Mouse (Mus musculus): ENCODE results near the gene Itpkb. TPM values are rescaled to one million over a fixed set of nuclear protein-coding genes. Genes with fewer than 3 reads are reported as not detected.
"Not testable (repeated sequence)": the region's sequence is repeated elsewhere in the genome, so short reads cannot be mapped to it uniquely, and the experiment has no call there.

Gene Itpkb
- polyA plus RNA-seq, 1 experiment from 2014 or later = 14.5 TPM

GRCm38 (mm10) chr1:180370858-180371652 is 40.8 kb downstream of the Itpkb start:
- no peaks in the 10 kb centered on the region for H3K27me3 ChIP-seq
- WGBS = 70% methylated on average over 10 of the region's 10 CpGs
- no peaks in the 10 kb centered on the region for H3K36me3 ChIP-seq
- ATAC-seq (ENCODE audit: insufficient number of reproducible peaks, insufficient read depth, low FRiP score, low TSS enrichment, low read depth) = no peak
- no peak overlapping the region for H3K27ac ChIP-seq
- peaks cover 31% of the 10 kb centered on the region for H3K4me1 ChIP-seq (replicated peaks)
- H3K4me3 ChIP-seq (replicated peaks) = no peak overlapping the region
- no peaks in the 10 kb centered on the region for H3K9me3 ChIP-seq
- H3K4me2 ChIP-seq = no peak overlapping the region
- H3K9ac ChIP-seq (replicated peaks) = no peak overlapping the region

- H3K27ac ChIP-seq; H3K36me3 ChIP-seq; H3K9ac ChIP-seq (replicated peaks); H3K4me3 ChIP-seq (replicated peaks); ATAC-seq (ENCODE audit: insufficient number of reproducible peaks, insufficient read depth, low FRiP score, low TSS enrichment, low read depth); H3K9me3 ChIP-seq; H3K4me2 ChIP-seq; H3K27me3 ChIP-seq: not testable (repeated sequence)
- peaks cover 31% of the 10 kb centered on the region for H3K4me1 ChIP-seq (replicated peaks)
- 92% methylated on average over 5 of the region's 5 CpGs for WGBS
These were observed 42.0 kb downstream of the Itpkb start for GRCm38 (mm10) chr1:180372258-180372657.

- Histone ChIP-seq H3K4me2 (no peak overlapping the region), H3K36me3 (no peaks in the 10 kb centered on the region), H3K27me3 (no peaks in the 10 kb centered on the region), H3K4me1 (replicated peaks) (peaks cover 34% of the 10 kb centered on the region), H3K9ac (replicated peaks) (no peak overlapping the region), H3K27ac (no peak overlapping the region), H3K9me3 (no peaks in the 10 kb centered on the region), H3K4me3 (replicated peaks) (no peak overlapping the region)
- WGBS = 65% methylated on average over 7 of the region's 7 CpGs
- ATAC-seq (ENCODE audit: insufficient number of reproducible peaks, insufficient read depth, low FRiP score, low TSS enrichment, low read depth) = no peak
These were observed 46.3 kb downstream of the Itpkb start for GRCm38 (mm10) chr1:180376598-180376997.

DNA sequence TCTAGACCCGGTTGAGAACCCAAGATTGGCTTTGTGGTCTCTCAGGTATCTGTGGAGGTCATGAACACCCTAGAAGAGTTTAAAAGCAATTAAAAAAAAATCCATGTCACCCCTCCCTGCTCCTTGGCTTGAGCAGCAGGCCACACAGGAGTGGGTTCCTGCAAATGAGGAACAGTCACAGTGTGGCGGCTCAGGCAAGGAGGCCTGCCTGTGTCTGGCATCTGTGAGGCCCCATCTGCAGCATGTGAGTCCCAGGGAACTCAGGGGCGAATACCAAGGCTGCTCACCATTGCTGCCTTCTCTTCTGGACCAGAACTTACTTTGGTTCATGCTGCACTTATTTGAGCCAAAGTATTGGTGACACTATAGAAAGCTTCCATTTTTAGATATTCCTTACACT is 49.3 kb downstream of the Itpkb start:
- H3K27me3 ChIP-seq = no peaks in the 10 kb centered on the region
- H3K4me1 ChIP-seq (replicated peaks) = peaks cover 36% of the 10 kb centered on the region
- WGBS = 60% methylated on average over 3 of the region's 3 CpGs
- no peak overlapping the region for H3K4me2 ChIP-seq
- H3K36me3 ChIP-seq = no peaks in the 10 kb centered on the region
- H3K4me3 ChIP-seq (replicated peaks) = no peak overlapping the region
- H3K27ac ChIP-seq = no peak overlapping the region; the same call in 1 of the 2 replicates
- ATAC-seq (ENCODE audit: insufficient number of reproducible peaks, insufficient read depth, low FRiP score, low TSS enrichment, low read depth) = no peak
- H3K9ac ChIP-seq (replicated peaks) = no peak overlapping the region
- H3K9me3 ChIP-seq = no peaks in the 10 kb centered on the region

DNA sequence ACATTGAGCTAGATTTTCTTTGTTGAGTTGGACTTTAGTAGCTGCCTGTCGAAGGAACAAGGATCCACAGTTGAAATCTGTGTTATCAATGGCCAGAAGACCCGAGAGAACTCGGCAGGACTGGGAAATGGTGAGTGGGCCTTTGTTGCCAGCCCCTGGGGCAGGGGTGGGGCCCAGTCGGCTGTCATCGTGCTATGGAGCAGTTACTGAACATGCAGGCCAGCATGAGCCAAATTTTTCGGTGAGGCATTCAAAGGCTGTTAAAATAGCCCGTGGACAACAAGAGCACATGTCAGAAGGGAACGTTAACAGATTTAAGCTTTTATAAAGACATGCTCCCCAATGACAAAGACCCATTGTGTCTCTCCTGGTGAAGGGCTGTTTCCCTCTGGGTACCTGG is 52.1 kb downstream of the Itpkb start:
- H3K9ac ChIP-seq (replicated peaks) = no peak overlapping the region
- no peak overlapping the region for H3K27ac ChIP-seq
- H3K36me3 ChIP-seq = no peaks in the 10 kb centered on the region
- H3K4me2 ChIP-seq = no peak overlapping the region
- H3K27me3 ChIP-seq = no peaks in the 10 kb centered on the region
- H3K9me3 ChIP-seq = no peaks in the 10 kb centered on the region
- H3K4me3 ChIP-seq (replicated peaks) = no peak overlapping the region
- no peak for ATAC-seq (ENCODE audit: insufficient number of reproducible peaks, insufficient read depth, low FRiP score, low TSS enrichment, low read depth)
- H3K4me1 ChIP-seq (replicated peaks) = peaks cover 25% of the 10 kb centered on the region
- WGBS = 69% methylated on average over 8 of the region's 8 CpGs

GRCm38 (mm10) chr1:180383884-180384283 is 53.6 kb downstream of the Itpkb start:
- no peak overlapping the region for H3K4me2 ChIP-seq
- H3K4me3 ChIP-seq (replicated peaks) = no peak overlapping the region
- H3K9ac ChIP-seq (replicated peaks) = no peak overlapping the region
- no peaks in the 10 kb centered on the region for H3K27me3 ChIP-seq
- peaks cover 33% of the 10 kb centered on the region for H3K4me1 ChIP-seq (replicated peaks)
- no peaks in the 10 kb centered on the region for H3K9me3 ChIP-seq
- no peaks in the 10 kb centered on the region for H3K36me3 ChIP-seq
- 89% methylated on average over 8 of the region's 8 CpGs for WGBS
- no peak overlapping the region for H3K27ac ChIP-seq
- ATAC-seq (ENCODE audit: insufficient number of reproducible peaks, insufficient read depth, low FRiP score, low TSS enrichment, low read depth) = no peak

DNA sequence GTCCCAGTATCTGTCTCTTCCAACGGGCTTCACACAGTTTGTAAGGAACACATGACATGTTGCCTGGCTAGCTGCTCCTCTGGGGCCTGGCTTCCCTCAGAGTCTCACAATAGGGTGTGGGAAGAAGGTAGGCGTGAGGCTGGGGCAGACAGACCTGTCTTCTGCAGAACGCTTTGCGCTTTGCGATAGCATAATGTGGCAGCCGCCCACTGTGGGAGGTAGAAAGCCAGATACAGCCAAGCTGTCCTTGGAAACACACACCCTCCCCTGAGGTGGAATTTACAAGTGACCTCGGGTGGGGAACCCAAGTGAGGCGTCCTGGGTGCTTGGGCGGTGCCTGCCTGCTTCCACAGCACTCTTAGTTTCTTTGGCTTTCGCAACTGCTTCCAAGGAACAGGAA is 54.2 kb downstream of the Itpkb start:
- Histone ChIP-seq H3K9me3 (no peaks in the 10 kb centered on the region), H3K9ac (replicated peaks) (no peak overlapping the region), H3K4me3 (replicated peaks) (no peak overlapping the region), H3K4me2 (no peak overlapping the region), H3K27ac (no peak overlapping the region), H3K27me3 (no peaks in the 10 kb centered on the region), H3K36me3 (no peaks in the 10 kb centered on the region), H3K4me1 (replicated peaks) (peaks cover 28% of the 10 kb centered on the region)
- 73% methylated on average over 10 of the region's 10 CpGs for WGBS
- ATAC-seq (ENCODE audit: insufficient number of reproducible peaks, insufficient read depth, low FRiP score, low TSS enrichment, low read depth) = no peak

DNA sequence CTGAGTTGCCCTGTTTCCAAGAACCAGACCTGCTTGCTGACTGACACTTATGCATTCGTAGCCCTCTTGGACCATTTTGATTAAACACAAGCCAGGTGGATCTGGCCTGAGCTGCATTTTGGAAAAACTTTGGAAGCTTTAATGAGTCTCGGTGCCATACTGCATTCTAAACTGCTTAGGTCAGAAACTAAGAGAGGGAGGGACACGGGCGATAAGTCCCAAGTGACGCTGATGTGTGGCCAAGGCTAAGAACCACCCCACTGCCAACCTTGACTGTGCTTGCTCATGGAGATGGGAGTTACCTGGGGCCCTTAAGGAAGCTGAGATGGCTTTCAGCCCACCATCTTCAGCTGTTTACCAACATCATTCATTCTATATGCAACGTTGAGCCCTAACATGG is 55.0 kb downstream of the Itpkb start:
- no peaks in the 10 kb centered on the region for H3K36me3 ChIP-seq
- H3K27ac ChIP-seq = no peak overlapping the region
- no peaks in the 10 kb centered on the region for H3K27me3 ChIP-seq
- peaks cover 22% of the 10 kb centered on the region for H3K4me1 ChIP-seq (replicated peaks)
- no peak overlapping the region for H3K4me3 ChIP-seq (replicated peaks)
- no peaks in the 10 kb centered on the region for H3K9me3 ChIP-seq
- 80% methylated on average over 6 of the region's 6 CpGs for WGBS
- H3K4me2 ChIP-seq = no peak overlapping the region
- no peak overlapping the region for H3K9ac ChIP-seq (replicated peaks)
- ATAC-seq (ENCODE audit: insufficient number of reproducible peaks, insufficient read depth, low FRiP score, low TSS enrichment, low read depth) = no peak

- Histone ChIP-seq H3K27me3 (no peaks in the 10 kb centered on the region), H3K4me1 (replicated peaks) (peaks cover 21% of the 10 kb centered on the region), H3K27ac (peak overlapping the region; percentile 79), H3K4me2 (peak overlapping the region; percentile 60), H3K36me3 (no peaks in the 10 kb centered on the region), H3K9me3 (no peaks in the 10 kb centered on the region), H3K9ac (replicated peaks) (peak overlapping the region; percentile 59), H3K4me3 (replicated peaks) (peak overlapping the region; percentile 41)
- peak; percentile 92 for ATAC-seq (ENCODE audit: insufficient number of reproducible peaks, insufficient read depth, low FRiP score, low TSS enrichment, low read depth)
- WGBS = 2% methylated on average over 27 of the region's 27 CpGs
These were observed 56.9 kb downstream of the Itpkb start for GRCm38 (mm10) chr1:180386951-180387749.

GRCm38 (mm10) chr1:180387750-180388480 is 57.6 kb downstream of the Itpkb start:
- Histone ChIP-seq H3K9ac (replicated peaks) (peak overlapping the region; percentile 1; the same call in 1 of the 2 replicates), H3K27ac (peak overlapping the region; percentile 79)
- ATAC-seq (ENCODE audit: insufficient number of reproducible peaks, insufficient read depth, low FRiP score, low TSS enrichment, low read depth) = no peak

GRCm38 (mm10) chr1:180388481-180388880 is 58.2 kb downstream of the Itpkb start:
- no peak for ATAC-seq (ENCODE audit: insufficient number of reproducible peaks, insufficient read depth, low FRiP score, low TSS enrichment, low read depth)
- no peak overlapping the region for H3K4me2 ChIP-seq
- no peak overlapping the region for H3K27ac ChIP-seq
- peaks cover 32% of the 10 kb centered on the region for H3K4me1 ChIP-seq (replicated peaks)
- no peak overlapping the region for H3K4me3 ChIP-seq (replicated peaks)
- no peaks in the 10 kb centered on the region for H3K27me3 ChIP-seq
- no peaks in the 10 kb centered on the region for H3K36me3 ChIP-seq
- no peak overlapping the region for H3K9ac ChIP-seq (replicated peaks)
- WGBS = 47% methylated on average over 1 of the region's 1 CpGs
- H3K9me3 ChIP-seq = no peaks in the 10 kb centered on the region

More at GRCm38 (mm10) chr1:180387750-180388480, 57.6 kb downstream of the Itpkb start:
- Histone ChIP-seq H3K27me3 (no peaks in the 10 kb centered on the region), H3K4me3 (replicated peaks) (peak overlapping the region; percentile 41), H3K36me3 (no peaks in the 10 kb centered on the region), H3K4me2 (peak overlapping the region; percentile 60), H3K4me1 (replicated peaks) (peaks cover 28% of the 10 kb centered on the region), H3K9me3 (no peaks in the 10 kb centered on the region)
- WGBS = 18% methylated on average over 11 of the region's 11 CpGs
